Mouse (Mus musculus): ENCODE data around the gene 1700010I14Rik. TPM values are rescaled to one million over a fixed set of nuclear protein-coding genes. Genes with fewer than 3 reads are reported as not detected.

1700010I14Rik gene
- polyA plus RNA-seq, 1 experiment from 2014 or later, result 1.4 TPM

DNA sequence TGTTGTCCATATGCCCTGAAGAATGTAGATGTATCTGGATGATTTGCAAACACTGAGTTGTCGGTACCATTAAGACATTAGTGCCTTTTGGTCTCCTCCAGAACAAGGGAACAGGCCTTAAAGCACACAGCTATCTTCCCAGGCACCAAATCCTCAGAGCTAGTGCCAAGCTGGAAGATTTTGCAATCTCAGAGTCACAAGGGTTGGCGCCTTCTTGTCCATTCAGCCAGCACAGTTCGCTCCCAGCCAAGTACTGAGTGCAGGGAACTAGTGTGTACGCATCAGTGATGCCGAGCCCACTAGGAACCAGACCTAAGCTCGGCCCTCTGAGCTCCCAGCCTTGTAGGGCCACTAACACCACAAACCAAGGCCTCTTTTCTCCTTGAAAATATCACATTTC is 23.0 kb upstream of the 1700010I14Rik start:
- Histone ChIP-seq H3K9me3 (ENCODE audit: low read depth, low read length) (no peaks in the 10 kb centered on the region), H3K4me3 (ENCODE audit: low read depth, low read length) (no peak overlapping the region), H3K9ac (no peak overlapping the region), H3K27me3 (ENCODE audit: insufficient read depth, low read length) (no peaks in the 10 kb centered on the region), H3K4me1 (ENCODE audit: insufficient read depth) (no peaks in the 10 kb centered on the region), H3K36me3 (ENCODE audit: insufficient read depth) (peaks cover 8% of the 10 kb centered on the region; the same call in 1 of the 2 replicates), H3K27ac (ENCODE audit: low read depth) (no peak overlapping the region), H3K4me2 (no peak overlapping the region)
- DNase-seq (no peak), ATAC-seq (ENCODE audit: insufficient read depth) (no peak)
- 87% methylated on average over 6 of the region's 6 CpGs for WGBS
- no peak for TF ChIP-seq CTCF (IDR thresholded peaks at IDR 0.05; ENCODE audit: low read depth)

GRCm38 (mm10) chr17:8972152-8972854 is 15.8 kb upstream of the 1700010I14Rik start:
- ATAC-seq (ENCODE audit: insufficient read depth) (no peak), DNase-seq (peak; percentile 52)
- no peak for TF ChIP-seq CTCF (IDR thresholded peaks at IDR 0.05; ENCODE audit: low read depth)
- no peak overlapping the region for H3K4me2 ChIP-seq
- H3K27me3 ChIP-seq (ENCODE audit: insufficient read depth, low read length), result no peaks in the 10 kb centered on the region
- no peak overlapping the region for H3K27ac ChIP-seq (ENCODE audit: low read depth)
- H3K9ac ChIP-seq, result no peak overlapping the region
- no peaks in the 10 kb centered on the region for H3K4me1 ChIP-seq (ENCODE audit: insufficient read depth)
- peaks cover 3% of the 10 kb centered on the region; the same call in 1 of the 2 replicates for H3K36me3 ChIP-seq (ENCODE audit: insufficient read depth)
- 18% methylated on average over 12 of the region's 12 CpGs for WGBS
- H3K9me3 ChIP-seq (ENCODE audit: low read depth, low read length), result no peaks in the 10 kb centered on the region
- H3K4me3 ChIP-seq (ENCODE audit: low read depth, low read length), result no peak overlapping the region

DNA sequence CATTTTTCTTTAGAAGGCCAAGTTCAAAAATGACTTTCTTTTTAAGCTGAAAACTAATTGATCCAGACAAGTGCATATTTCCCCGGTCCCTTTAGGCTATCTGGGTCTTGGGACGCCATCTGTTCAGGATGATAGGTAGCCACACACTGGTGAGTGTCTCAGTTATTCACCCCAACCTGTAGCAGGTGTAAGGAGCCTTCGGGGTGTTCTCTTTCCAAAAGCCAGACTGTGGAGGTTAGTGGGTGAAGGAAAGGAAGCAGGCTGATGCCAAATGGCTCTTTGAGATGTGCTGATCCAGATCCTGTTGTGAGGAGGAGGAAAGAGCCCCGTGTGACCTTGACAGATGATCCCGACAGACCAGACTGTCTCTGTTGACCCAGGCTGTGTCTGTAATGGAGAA is 14.8 kb upstream of the 1700010I14Rik start:
- Histone ChIP-seq H3K36me3 (ENCODE audit: insufficient read depth) (no peaks in the 10 kb centered on the region), H3K27ac (ENCODE audit: low read depth) (no peak overlapping the region), H3K4me3 (ENCODE audit: low read depth, low read length) (no peak overlapping the region), H3K4me1 (ENCODE audit: insufficient read depth) (no peaks in the 10 kb centered on the region), H3K4me2 (no peak overlapping the region), H3K9ac (no peak overlapping the region), H3K27me3 (ENCODE audit: insufficient read depth, low read length) (no peaks in the 10 kb centered on the region), H3K9me3 (ENCODE audit: low read depth, low read length) (no peaks in the 10 kb centered on the region)
- no peak for ATAC-seq (ENCODE audit: insufficient read depth)
- TF ChIP-seq CTCF (IDR thresholded peaks at IDR 0.05; ENCODE audit: low read depth), result no peak
- 65% methylated on average over 5 of the region's 5 CpGs for whole genome bisulfite sequencing
- no peak for DNase-seq

DNA sequence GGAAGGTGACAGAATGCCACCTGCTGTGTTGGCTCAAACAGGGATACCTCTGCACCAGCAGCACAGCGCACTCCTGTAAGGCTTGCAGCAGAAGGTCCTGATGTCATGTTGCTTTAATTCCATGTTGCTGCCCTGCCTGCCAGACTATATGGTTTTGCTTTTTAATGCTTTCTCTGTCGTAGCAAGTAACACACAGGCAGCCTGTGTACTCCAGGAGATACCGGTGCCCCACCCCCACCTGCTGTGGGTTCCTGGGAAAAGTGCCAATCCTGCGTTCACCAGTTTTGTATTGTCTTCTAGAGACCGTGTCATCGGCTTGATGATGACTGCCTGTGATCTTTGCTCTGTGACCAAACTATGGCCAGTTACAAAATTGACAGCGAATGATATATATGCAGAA is 13.7 kb upstream of the 1700010I14Rik start:
- Histone ChIP-seq H3K4me1 (ENCODE audit: insufficient read depth) (no peaks in the 10 kb centered on the region), H3K36me3 (ENCODE audit: insufficient read depth) (no peaks in the 10 kb centered on the region), H3K9me3 (ENCODE audit: low read depth, low read length) (no peaks in the 10 kb centered on the region), H3K27me3 (ENCODE audit: insufficient read depth, low read length) (no peaks in the 10 kb centered on the region), H3K4me3 (ENCODE audit: low read depth, low read length) (no peak overlapping the region), H3K9ac (no peak overlapping the region), H3K4me2 (no peak overlapping the region), H3K27ac (ENCODE audit: low read depth) (no peak overlapping the region)
- no peak for TF ChIP-seq CTCF (IDR thresholded peaks at IDR 0.05; ENCODE audit: low read depth)
- no peak for ATAC-seq (ENCODE audit: insufficient read depth)
- WGBS, result 63% methylated on average over 7 of the region's 7 CpGs
- no peak for DNase-seq

DNA sequence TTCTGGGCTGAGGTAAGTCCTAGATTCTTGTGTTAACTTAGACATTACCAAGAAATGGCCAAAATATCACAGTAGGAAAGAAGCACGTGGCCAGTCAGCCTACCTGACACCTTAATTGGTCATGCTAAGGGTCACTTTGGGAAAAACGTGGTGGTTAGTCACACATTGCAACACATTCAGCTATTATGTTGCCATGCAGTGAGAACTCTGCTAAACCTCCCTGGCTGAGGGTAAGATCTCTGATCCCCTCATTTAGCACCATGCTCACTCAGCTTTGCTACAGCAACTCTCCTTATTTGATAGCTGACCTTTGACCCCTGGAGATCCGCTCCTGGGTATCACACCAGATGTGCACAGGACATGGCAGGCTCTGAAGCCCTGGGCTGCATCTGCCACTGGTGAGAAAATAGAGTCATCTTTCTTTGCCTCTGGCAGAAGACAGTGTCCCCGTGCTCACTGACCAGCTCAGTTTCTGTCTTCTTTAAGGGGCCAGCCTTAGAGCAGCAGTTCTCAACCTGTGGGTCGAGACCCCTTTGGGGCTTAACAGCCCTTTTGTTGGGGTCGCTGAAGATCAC is 13.2 kb upstream of the 1700010I14Rik start:
- Histone ChIP-seq H3K9ac (no peak overlapping the region), H3K4me1 (ENCODE audit: insufficient read depth) (no peaks in the 10 kb centered on the region), H3K36me3 (ENCODE audit: insufficient read depth) (no peaks in the 10 kb centered on the region), H3K27ac (ENCODE audit: low read depth) (no peak overlapping the region), H3K9me3 (ENCODE audit: low read depth, low read length) (no peaks in the 10 kb centered on the region), H3K4me3 (ENCODE audit: low read depth, low read length) (no peak overlapping the region), H3K4me2 (no peak overlapping the region), H3K27me3 (ENCODE audit: insufficient read depth, low read length) (no peaks in the 10 kb centered on the region)
- DNase-seq (no peak), ATAC-seq (ENCODE audit: insufficient read depth) (no peak)
- TF ChIP-seq CTCF (IDR thresholded peaks at IDR 0.05; ENCODE audit: low read depth), result no peak
- WGBS, result 55% methylated on average over 6 of the region's 6 CpGs

DNA sequence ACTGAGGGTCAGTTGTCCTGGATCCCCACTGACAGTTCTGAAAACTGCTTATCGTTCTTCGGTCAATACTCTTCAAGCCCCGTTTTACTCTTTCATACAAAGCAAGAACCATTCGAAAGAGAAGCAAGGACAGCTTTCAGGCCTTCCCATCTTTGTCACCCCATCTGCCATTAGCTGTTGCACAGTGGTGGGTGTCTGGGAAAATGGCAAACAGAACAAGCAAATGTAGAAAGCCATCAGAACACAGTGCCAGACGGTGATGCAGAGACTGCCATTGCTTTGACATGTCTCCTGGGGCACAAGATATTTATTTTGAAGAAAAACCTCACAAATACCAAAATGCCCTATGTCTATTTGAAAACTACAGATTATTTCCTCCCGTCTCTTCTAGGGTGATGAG is 11.4 kb upstream of the 1700010I14Rik start:
- H3K27ac ChIP-seq (ENCODE audit: low read depth), result no peak overlapping the region
- ATAC-seq (ENCODE audit: insufficient read depth) (no peak), DNase-seq (no peak)
- H3K4me1 ChIP-seq (ENCODE audit: insufficient read depth), result no peaks in the 10 kb centered on the region
- H3K9me3 ChIP-seq (ENCODE audit: low read depth, low read length), result no peaks in the 10 kb centered on the region
- H3K36me3 ChIP-seq (ENCODE audit: insufficient read depth), result 0 out of 2 replicates have a peak, but pooled peaks cover 1% of the 10 kb centered on the region
- no peaks in the 10 kb centered on the region for H3K27me3 ChIP-seq (ENCODE audit: insufficient read depth, low read length)
- no peak overlapping the region for H3K4me3 ChIP-seq (ENCODE audit: low read depth, low read length)
- WGBS, result 86% methylated on average over 6 of the region's 6 CpGs
- H3K9ac ChIP-seq, result no peak overlapping the region
- no peak overlapping the region for H3K4me2 ChIP-seq
- no peak for TF ChIP-seq CTCF (IDR thresholded peaks at IDR 0.05; ENCODE audit: low read depth)

- DNase-seq (no peak), ATAC-seq (ENCODE audit: insufficient read depth) (no peak)
- no peak overlapping the region for H3K9ac ChIP-seq
- no peak for TF ChIP-seq CTCF (IDR thresholded peaks at IDR 0.05; ENCODE audit: low read depth)
- H3K4me2 ChIP-seq, result no peak overlapping the region
- 79% methylated on average over 2 of the region's 2 CpGs for WGBS
- H3K4me3 ChIP-seq (ENCODE audit: low read depth, low read length), result no peak overlapping the region
- no peak overlapping the region for H3K27ac ChIP-seq (ENCODE audit: low read depth)
- H3K4me1 ChIP-seq (ENCODE audit: insufficient read depth), result no peaks in the 10 kb centered on the region
- no peaks in the 10 kb centered on the region for H3K27me3 ChIP-seq (ENCODE audit: insufficient read depth, low read length)
- H3K36me3 ChIP-seq (ENCODE audit: insufficient read depth), result 0 out of 2 replicates have a peak, but pooled peaks cover 3% of the 10 kb centered on the region
- no peaks in the 10 kb centered on the region for H3K9me3 ChIP-seq (ENCODE audit: low read depth, low read length)
These were observed 10.9 kb upstream of the 1700010I14Rik start for GRCm38 (mm10) chr17:8977271-8977670.
